13 mouse cellular contexts compared by ENCODE assay signal in the genomic region with DNA sequence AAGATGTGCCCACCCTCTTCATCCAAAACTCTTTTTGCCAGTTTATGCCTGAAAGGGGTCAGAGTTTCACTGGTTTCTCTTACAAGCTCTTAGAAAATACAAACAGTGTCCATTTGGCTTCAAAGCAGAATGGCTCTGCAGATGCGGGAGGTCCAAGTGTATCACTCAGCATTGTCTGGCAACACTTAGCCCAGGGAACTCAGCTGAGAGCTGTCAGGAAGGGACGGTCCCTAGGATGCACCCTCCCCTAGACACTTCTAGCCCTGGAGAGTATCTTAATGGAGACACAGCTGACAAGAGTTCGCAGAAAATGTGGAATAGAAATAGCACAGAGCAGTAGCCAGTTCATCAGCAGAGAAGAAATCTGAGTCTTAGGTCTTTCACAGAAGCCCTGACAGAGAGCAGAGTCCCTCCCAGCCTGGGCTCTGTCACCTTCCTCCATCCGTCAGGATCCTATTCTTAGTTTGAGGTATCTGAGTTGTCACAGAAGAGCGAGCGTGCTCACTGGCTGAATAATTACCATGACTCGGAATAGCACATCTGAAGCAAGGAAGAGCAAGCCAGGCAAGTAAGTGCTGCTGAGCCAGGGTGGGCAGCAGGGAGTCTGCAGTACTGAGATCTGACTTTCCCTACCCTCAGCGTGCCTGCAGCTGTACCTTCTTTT. TPM values are rescaled to one million over a fixed set of nuclear protein-coding genes. Genes with fewer than 3 reads are reported as not detected.
DNase-seq lines count a peak whose midpoint lies in the region; ATAC-seq lines count a peak whose summit lies in the region.
"Had no signal": no experiment of that assay in that cellular context is flagged by ENCODE, and none has a peak within 500 bp of the region (broad histone marks: within the 10 kb centered on the region; RNA-seq: fewer than 3 reads in every experiment).

No protein-coding gene starts in this region.

- no peaks in the 10 kb centered on the region for H3K27me3 ChIP-seq in intestine, embryonic 16.5 days (replicated peaks; ENCODE audit: control insufficient read depth, insufficient read depth, low read length)
- no peaks in the 10 kb centered on the region for H3K27me3 ChIP-seq in intestine, embryonic 15.5 days (replicated peaks)
- H3K27me3 ChIP-seq in heart, embryonic 12.5 days (replicated peaks): no peaks in the 10 kb centered on the region

- H3K4me3 ChIP-seq in intestine, embryonic 16.5 days (ENCODE audit: low read length): no peak overlapping the region
- H3K4me3 ChIP-seq in intestine, embryonic 15.5 days (replicated peaks): no peak overlapping the region
- no peak overlapping the region for H3K4me3 ChIP-seq in heart, embryonic 12.5 days
- H3K4me3 ChIP-seq: left cerebral cortex, adult 2 months; myocyte had no signal

- no peak overlapping the region for H3K27ac ChIP-seq in intestine, embryonic 16.5 days (ENCODE audit: low read length)
- no peak overlapping the region for H3K27ac ChIP-seq in intestine, embryonic 15.5 days
- peak overlapping the region; percentile 88 for H3K27ac ChIP-seq in heart, embryonic 12.5 days (ENCODE audit: poor library complexity, severe bottlenecking)
- H3K27ac ChIP-seq: left cerebral cortex, adult 2 months had no signal

- H3K4me2 ChIP-seq in intestine, embryonic 16.5 days (ENCODE audit: low read depth, low read length): no peak overlapping the region
- H3K4me2 ChIP-seq in intestine, embryonic 15.5 days (replicated peaks): no peak overlapping the region
- H3K4me2 ChIP-seq in heart, embryonic 12.5 days: peak overlapping the region; percentile 39

- H3K36me3 ChIP-seq in intestine, embryonic 16.5 days (ENCODE audit: control insufficient read depth, insufficient read depth, low read length): no peaks in the 10 kb centered on the region
- no peaks in the 10 kb centered on the region for H3K36me3 ChIP-seq in intestine, embryonic 15.5 days
- H3K36me3 ChIP-seq in heart, embryonic 12.5 days: no peaks in the 10 kb centered on the region

- 46% methylated on average over 8 of the region's 8 CpGs for WGBS in intestine, embryonic 16.5 days
- WGBS in intestine, embryonic 15.5 days: 39% methylated on average over 8 of the region's 8 CpGs
- 18% methylated on average over 8 of the region's 8 CpGs for WGBS in heart, embryonic 12.5 days

- H3K9me3 ChIP-seq in intestine, embryonic 16.5 days (ENCODE audit: control insufficient read depth, low read length): no peaks in the 10 kb centered on the region
- no peaks in the 10 kb centered on the region for H3K9me3 ChIP-seq in intestine, embryonic 15.5 days
- H3K9me3 ChIP-seq in heart, embryonic 12.5 days (replicated peaks): no peaks in the 10 kb centered on the region

- no peak overlapping the region for H3K9ac ChIP-seq in intestine, embryonic 16.5 days (ENCODE audit: low read depth, low read length)
- H3K9ac ChIP-seq in intestine, embryonic 15.5 days: no peak overlapping the region
- 0 out of 2 replicates have a peak overlapping the region, but pooled peaks have one; percentile 28 for H3K9ac ChIP-seq in heart, embryonic 12.5 days

- DNase-seq in right cerebral cortex, adult 18-20 months: peak; percentile 8
- no peak for DNase-seq in right cerebral cortex, postnatal 4 days
- DNase-seq in adrenal gland, postnatal 14 days: no peak
- DNase-seq: cerebellum, adult 11-12 months; lung, adult 18-20 months had no signal

- 0 out of 2 replicates have a peak, but pooled peaks have one; percentile 23 for ATAC-seq in intestine, embryonic 16.5 days
- ATAC-seq in intestine, embryonic 15.5 days: no peak
- peak; percentile 55 for ATAC-seq in heart, embryonic 12.5 days (ENCODE audit: insufficient number of reproducible peaks, low FRiP score)
- no peak for ATAC-seq in erythroblast, adult 5-6 weeks (replicated peaks; ENCODE audit: low FRiP score, poor library complexity, severe bottlenecking)
- ATAC-seq: activated CD4-positive, CD25-positive, alpha-beta regulatory T cell, adult 4 months; CD4-positive, CD25-positive, alpha-beta regulatory T cell, adult 4 months had no signal

- no peaks in the 10 kb centered on the region for H3K4me1 ChIP-seq in intestine, embryonic 16.5 days (ENCODE audit: control insufficient read depth, insufficient read depth, low read length)
- no peaks in the 10 kb centered on the region for H3K4me1 ChIP-seq in intestine, embryonic 15.5 days (replicated peaks)
- H3K4me1 ChIP-seq in heart, embryonic 12.5 days (replicated peaks): peaks cover 26% of the 10 kb centered on the region

RNA-seq across cellular contexts. Expression of a gene that starts 49.7 kb away (rescaled TPM):
- polyA plus RNA-seq in intestine, embryonic 16.5 days (2015; fragmentation: Nextera tagmentation; extraction: Ambion mirVana): 0.88 and 0.93 TPM in 2 replicates
- polyA plus RNA-seq in intestine, embryonic 15.5 days (2015; fragmentation: Nextera tagmentation; extraction: Ambion mirVana): 0.80 and 1.2 TPM in 2 replicates
- 4.6 and 4.8 TPM in 2 replicates for polyA plus RNA-seq in heart, embryonic 12.5 days (2016; fragmentation: Nextera tagmentation; extraction: Ambion mirVana)
- total RNA-seq in adrenal gland, postnatal 14 days (2021): 8.7 and 12.3 TPM in 2 replicates
- total RNA-seq in erythroblast, adult 5-6 weeks (2015; ENCODE audit: low replicate concordance): not detected in 2 replicates
- total RNA-seq in erythroblast, adult 5-6 weeks (2017; ENCODE audit: low replicate concordance): not detected in 2 replicates
- polyA plus RNA-seq: activated CD4-positive, CD25-positive, alpha-beta regulatory T cell, adult 4 months; CD4-positive, CD25-positive, alpha-beta regulatory T cell, adult 4 months had no signal

Comparison
In these comparisons a context has a peak if more than half of its experiments do, and no peak if none do; other contexts are left out.
1. ATAC-seq: peak in intestine, embryonic 16.5 days (single experiment) and heart, embryonic 12.5 days (single experiment); none in intestine, embryonic 15.5 days (single experiment) and erythroblast, adult 5-6 weeks (single experiment).